Mouse (Mus musculus) megakaryocyte progenitor cell, adult 5-6 weeks (primary cell): ENCODE results near the gene Dlg4. TPM values are rescaled to one million over a fixed set of nuclear protein-coding genes. Genes with fewer than 3 reads are reported as not detected.

Experiments used
- ATAC-seq: replicated peaks from 2 replicates; pipeline ENCODE4 v1.8.0; 2016; ENCODE audit warnings: mild to moderate bottlenecking, moderate TSS enrichment, inconsistent platforms; ENCODE audit not compliant: poor library complexity
- total RNA-seq, 2 experiments: library from RNA; stranded (forward) in 1 of 2; stranded (reverse) in 1 of 2; fragments of 157-497, 149-512 nt in 1 of 2; fragments of 200-1000 nt in 1 of 2; gene quantifications; 2 replicates each; pipeline versions ENCODE4 v1.2.3 to v1.2.4; 2015 to 2017

Dlg4 gene
- total RNA-seq, 2 experiments from 2014 or later, result 4.1 to 6.7 TPM

- ATAC-seq, result peak; percentile 69
Measured at GRCm38 (mm10) chr11:70084563-70084962, 67.8 kb downstream of the Dlg4 start.

- peak; percentile 94 for ATAC-seq
Measured at GRCm38 (mm10) chr11:70091986-70092783, 75.4 kb downstream of the Dlg4 start, which contains the start of gene Asgr2. Gene Asgr2, plus strand, starts transcription at chr11:70092644.

Other genes starting within 250 kb of the Dlg4 start
Only the 30 nearest of the 37 such genes appear.
- not detected in 2 replicates for gene Tmem102, start 211.3 kb upstream of the Dlg4 start, total RNA-seq (2015)
- gene Tmem102, start 211.3 kb upstream of the Dlg4 start, total RNA-seq (2017), result not detected in 2 replicates
- gene Gm39566, start 201.6 kb upstream of the Dlg4 start, total RNA-seq (2015), result not detected in 2 replicates
- not detected in 2 replicates for gene Gm39566, start 201.6 kb upstream of the Dlg4 start, total RNA-seq (2017)
- not detected in 2 replicates for gene Spem2, start 198.5 kb upstream of the Dlg4 start, total RNA-seq (2015)
- not detected in 2 replicates for gene Spem2, start 198.5 kb upstream of the Dlg4 start, total RNA-seq (2017)
- gene Spem1, start 194.8 kb upstream of the Dlg4 start, total RNA-seq (2015), result not detected in 2 replicates
- gene Spem1, start 194.8 kb upstream of the Dlg4 start, total RNA-seq (2017), result 0.79 TPM in 1 of 2 replicates, not detected in the other
- gene Nlgn2, start 179.2 kb upstream of the Dlg4 start, total RNA-seq (2015), result 8.4 and 10.8 TPM in 2 replicates
- gene Nlgn2, start 179.2 kb upstream of the Dlg4 start, total RNA-seq (2017), result 3.5 and 6.2 TPM in 2 replicates
- gene Tmem256, start 178.4 kb upstream of the Dlg4 start, total RNA-seq (2015), result 240 and 307 TPM in 2 replicates
- gene Tmem256, start 178.4 kb upstream of the Dlg4 start, total RNA-seq (2017), result 174 and 238 TPM in 2 replicates
- gene Plscr3, start 170.6 kb upstream of the Dlg4 start, total RNA-seq (2015), result 60.6 and 62.2 TPM in 2 replicates
- 29.1 and 32.9 TPM in 2 replicates for gene Plscr3, start 170.6 kb upstream of the Dlg4 start, total RNA-seq (2017)
- gene Tnk1, start 158.2 kb upstream of the Dlg4 start, total RNA-seq (2015), result 0.32 TPM in 1 of 2 replicates, not detected in the other
- gene Tnk1, start 158.2 kb upstream of the Dlg4 start, total RNA-seq (2017), result 0.54 TPM in 1 of 2 replicates, not detected in the other
- gene Tmem95, start 138.9 kb upstream of the Dlg4 start, total RNA-seq (2015), result not detected in 2 replicates
- gene Tmem95, start 138.9 kb upstream of the Dlg4 start, total RNA-seq (2017), result not detected in 2 replicates
- 1.1 and 2.3 TPM in 2 replicates for gene Kctd11, start 135.5 kb upstream of the Dlg4 start, total RNA-seq (2015)
- 0.88 and 1.9 TPM in 2 replicates for gene Kctd11, start 135.5 kb upstream of the Dlg4 start, total RNA-seq (2017)
- 23.6 and 24.7 TPM in 2 replicates for gene Acap1, start 121.4 kb upstream of the Dlg4 start, total RNA-seq (2015)
- 59.2 and 67.5 TPM in 2 replicates for gene Acap1, start 121.4 kb upstream of the Dlg4 start, total RNA-seq (2017)
- 1.9 and 3.0 TPM in 2 replicates for gene 2810408A11Rik, start 116.0 kb upstream of the Dlg4 start, total RNA-seq (2015)
- 1.7 and 6.6 TPM in 2 replicates for gene 2810408A11Rik, start 116.0 kb upstream of the Dlg4 start, total RNA-seq (2017)
- 9.5 and 11.0 TPM in 2 replicates for gene Neurl4, start 115.9 kb upstream of the Dlg4 start, total RNA-seq (2015)
- gene Neurl4, start 115.9 kb upstream of the Dlg4 start, total RNA-seq (2017), result 20.2 and 21.6 TPM in 2 replicates
- 106 and 114 TPM in 2 replicates for gene Gps2, start 103.1 kb upstream of the Dlg4 start, total RNA-seq (2015)
- 46.2 and 56.3 TPM in 2 replicates for gene Gps2, start 103.1 kb upstream of the Dlg4 start, total RNA-seq (2017)
- 1,355 and 1,412 TPM in 2 replicates for gene Eif5a, start 95.0 kb upstream of the Dlg4 start, total RNA-seq (2015)
- gene Eif5a, start 95.0 kb upstream of the Dlg4 start, total RNA-seq (2017), result 1,221 and 1,257 TPM in 2 replicates
- 0.32 TPM in 1 of 2 replicates, not detected in the other for gene Ybx2, start 81.1 kb upstream of the Dlg4 start, total RNA-seq (2015)
- not detected in 2 replicates for gene Ybx2, start 81.1 kb upstream of the Dlg4 start, total RNA-seq (2017)
- 0.22 TPM in 1 of 2 replicates, not detected in the other for gene Slc2a4, start 68.8 kb upstream of the Dlg4 start, total RNA-seq (2015)
- gene Slc2a4, start 68.8 kb upstream of the Dlg4 start, total RNA-seq (2017), result not detected in 2 replicates
- not detected in 2 replicates for gene Cldn7, start 52.2 kb upstream of the Dlg4 start, total RNA-seq (2015)
- not detected in 2 replicates for gene Cldn7, start 52.2 kb upstream of the Dlg4 start, total RNA-seq (2017)
- 131 and 135 TPM in 2 replicates for gene Ctdnep1, start 35.8 kb upstream of the Dlg4 start, total RNA-seq (2015)
- gene Ctdnep1, start 35.8 kb upstream of the Dlg4 start, total RNA-seq (2017), result 28.7 and 33.7 TPM in 2 replicates
- gene Elp5, start 34.4 kb upstream of the Dlg4 start, total RNA-seq (2015), result 110 and 129 TPM in 2 replicates
- gene Elp5, start 34.4 kb upstream of the Dlg4 start, total RNA-seq (2017), result 57.5 and 66.1 TPM in 2 replicates
- gene Gabarap, start 25.8 kb upstream of the Dlg4 start, total RNA-seq (2015), result 387 and 444 TPM in 2 replicates
- 242 and 274 TPM in 2 replicates for gene Gabarap, start 25.8 kb upstream of the Dlg4 start, total RNA-seq (2017)
- gene Phf23, start 21.2 kb upstream of the Dlg4 start, total RNA-seq (2015), result 34.5 and 37.9 TPM in 2 replicates
- 31.7 and 40.0 TPM in 2 replicates for gene Phf23, start 21.2 kb upstream of the Dlg4 start, total RNA-seq (2017)
- gene Dvl2, start 16.3 kb upstream of the Dlg4 start, total RNA-seq (2015), result 9.5 and 9.8 TPM in 2 replicates
- gene Dvl2, start 16.3 kb upstream of the Dlg4 start, total RNA-seq (2017), result 9.5 and 14.7 TPM in 2 replicates
- gene Acadvl, start 1.5 kb upstream of the Dlg4 start, total RNA-seq (2015), result 28.7 and 45.7 TPM in 2 replicates
- gene Acadvl, start 1.5 kb upstream of the Dlg4 start, total RNA-seq (2017), result 43.6 and 49.1 TPM in 2 replicates
- gene Asgr1, start 37.1 kb downstream of the Dlg4 start, total RNA-seq (2015), result not detected in 2 replicates
- not detected in 2 replicates for gene Asgr1, start 37.1 kb downstream of the Dlg4 start, total RNA-seq (2017)
- not detected in 2 replicates for gene Asgr2, start 75.7 kb downstream of the Dlg4 start, total RNA-seq (2015)
- 0.62 TPM in 1 of 2 replicates, not detected in the other for gene Asgr2, start 75.7 kb downstream of the Dlg4 start, total RNA-seq (2017)
- 25.7 and 30.7 TPM in 2 replicates for gene Mgl2, start 113.4 kb downstream of the Dlg4 start, total RNA-seq (2015)
- gene Mgl2, start 113.4 kb downstream of the Dlg4 start, total RNA-seq (2017), result 29.3 and 36.6 TPM in 2 replicates
- 4.4 and 6.0 TPM in 2 replicates for gene Clec10a, start 139.3 kb downstream of the Dlg4 start, total RNA-seq (2015)
- 7.4 and 7.5 TPM in 2 replicates for gene Clec10a, start 139.3 kb downstream of the Dlg4 start, total RNA-seq (2017)
- gene Slc16a11, start 195.8 kb downstream of the Dlg4 start, total RNA-seq (2015), result not detected in 2 replicates
- gene Slc16a11, start 195.8 kb downstream of the Dlg4 start, total RNA-seq (2017), result not detected in 2 replicates
- gene Slc16a13, start 204.1 kb downstream of the Dlg4 start, total RNA-seq (2015), result 4.4 and 7.0 TPM in 2 replicates
- gene Slc16a13, start 204.1 kb downstream of the Dlg4 start, total RNA-seq (2017), result 2.5 and 4.6 TPM in 2 replicates